Mouse (Mus musculus): ENCODE results near the gene Cntfr. TPM values are rescaled to one million over a fixed set of nuclear protein-coding genes. Genes with fewer than 3 reads are reported as not detected.

Cntfr gene
- total RNA-seq, 2 experiments from 2014 or later = 84.4 to 89.5 TPM

DNA sequence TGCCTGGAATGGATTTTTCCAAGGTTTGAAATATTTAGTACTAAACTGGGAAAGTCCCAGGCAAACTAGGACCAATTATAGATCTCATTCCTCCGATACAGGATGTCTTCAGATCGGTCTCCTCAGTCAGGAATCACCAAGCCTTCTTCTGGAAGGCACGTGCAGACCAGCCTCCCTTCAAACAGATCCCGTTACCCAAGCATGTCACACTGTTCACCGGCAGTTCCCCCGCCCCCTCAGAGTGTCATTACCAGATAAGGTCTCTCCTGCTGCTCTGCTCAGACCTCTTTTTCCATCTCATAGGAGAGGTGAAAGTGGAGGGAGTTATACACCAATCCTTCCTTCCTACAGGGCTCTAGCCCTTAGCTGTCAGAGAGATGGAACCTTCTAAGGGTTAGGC lies 43.2 kb downstream of the Cntfr start:
- DNase-seq (ENCODE audit: low spot score in 2 of 2) = no peak

DNA sequence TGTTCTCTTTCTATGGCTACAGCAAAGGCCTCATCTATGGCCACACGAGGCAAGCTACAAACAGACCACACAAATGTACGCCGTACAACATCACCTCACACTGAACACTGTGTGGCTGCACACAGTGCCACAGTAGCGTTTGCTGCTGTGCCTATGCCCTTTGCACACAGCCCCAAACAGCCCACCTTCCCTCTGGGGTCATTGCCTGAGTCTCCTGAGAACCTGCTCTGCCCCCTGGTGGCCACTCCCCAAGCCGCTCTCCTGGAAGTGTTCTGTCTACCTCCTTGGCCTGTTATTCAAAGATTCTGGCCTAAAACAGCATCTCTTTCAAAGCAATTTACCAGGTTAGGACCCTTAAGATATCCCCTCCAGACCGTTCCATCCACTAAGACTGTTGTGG lies 43.6 kb downstream of the Cntfr start:
- peak; percentile 68 to 72 for DNase-seq (ENCODE audit: low spot score in 2 of 2)

DNA sequence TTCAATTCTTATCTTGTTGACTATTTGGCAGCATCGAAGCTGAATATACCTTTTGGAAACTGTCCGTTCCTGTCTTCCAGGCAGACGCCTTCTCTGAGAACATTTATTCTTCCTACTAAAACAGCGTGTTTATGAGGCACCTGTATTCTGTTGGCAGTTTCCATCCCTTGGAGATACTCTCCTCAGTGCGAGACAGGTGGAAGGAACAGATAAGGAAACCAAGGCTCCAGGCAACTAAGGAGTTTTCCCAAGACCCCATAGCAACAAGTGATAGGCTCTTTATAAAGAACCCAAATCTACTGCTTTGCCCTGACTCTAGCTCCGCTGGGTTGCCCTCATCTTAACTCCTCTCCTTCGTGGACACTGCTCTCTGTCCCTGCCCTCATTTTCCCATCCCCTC lies 48.3 kb downstream of the Cntfr start:
- DNase-seq (ENCODE audit: low spot score in 2 of 2) = no peak

DNA sequence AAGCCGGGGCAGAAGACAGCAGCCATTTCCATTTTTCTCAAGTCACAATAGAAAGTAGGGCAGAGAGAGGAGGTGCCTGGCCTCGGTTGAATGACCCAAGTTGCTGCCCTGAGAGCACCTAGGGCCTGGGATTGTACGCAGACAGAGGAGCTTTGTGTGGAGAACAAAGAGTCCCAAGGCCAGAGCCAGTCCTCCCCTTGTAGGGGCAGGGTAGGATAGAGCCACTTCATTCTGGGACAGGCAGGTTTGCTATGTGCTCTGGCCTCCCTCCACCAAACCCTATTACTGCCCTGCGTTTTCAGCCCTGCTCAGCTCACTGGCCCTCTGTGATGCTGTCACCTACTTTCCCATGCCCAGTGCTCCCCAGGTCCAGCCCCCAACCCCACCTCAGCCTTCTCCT lies 48.7 kb downstream of the Cntfr start:
- DNase-seq (ENCODE audit: low spot score in 2 of 2) = no peak

DNA sequence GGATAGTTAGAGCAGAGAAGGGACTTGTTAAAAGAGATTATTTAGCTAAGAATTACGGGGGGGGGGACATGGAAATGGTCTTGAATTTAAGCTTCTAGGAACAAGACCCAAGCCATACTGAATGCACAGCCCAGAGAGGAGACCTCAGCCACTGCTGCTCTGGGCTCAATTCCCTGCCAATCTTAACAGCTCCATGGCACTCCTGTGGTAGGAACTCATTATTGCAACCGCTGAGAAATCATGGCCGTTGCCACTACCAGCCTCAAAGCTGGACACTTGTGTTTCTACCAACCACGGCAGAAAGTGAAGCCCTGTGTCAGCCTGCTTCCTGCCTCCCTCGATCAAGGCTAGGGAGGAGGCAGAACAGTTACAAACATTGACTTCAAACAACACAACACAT lies 51.4 kb downstream of the Cntfr start:
- DNase-seq (ENCODE audit: low spot score in 2 of 2) = peak in 1 of 2 experiments; percentile 60

DNA sequence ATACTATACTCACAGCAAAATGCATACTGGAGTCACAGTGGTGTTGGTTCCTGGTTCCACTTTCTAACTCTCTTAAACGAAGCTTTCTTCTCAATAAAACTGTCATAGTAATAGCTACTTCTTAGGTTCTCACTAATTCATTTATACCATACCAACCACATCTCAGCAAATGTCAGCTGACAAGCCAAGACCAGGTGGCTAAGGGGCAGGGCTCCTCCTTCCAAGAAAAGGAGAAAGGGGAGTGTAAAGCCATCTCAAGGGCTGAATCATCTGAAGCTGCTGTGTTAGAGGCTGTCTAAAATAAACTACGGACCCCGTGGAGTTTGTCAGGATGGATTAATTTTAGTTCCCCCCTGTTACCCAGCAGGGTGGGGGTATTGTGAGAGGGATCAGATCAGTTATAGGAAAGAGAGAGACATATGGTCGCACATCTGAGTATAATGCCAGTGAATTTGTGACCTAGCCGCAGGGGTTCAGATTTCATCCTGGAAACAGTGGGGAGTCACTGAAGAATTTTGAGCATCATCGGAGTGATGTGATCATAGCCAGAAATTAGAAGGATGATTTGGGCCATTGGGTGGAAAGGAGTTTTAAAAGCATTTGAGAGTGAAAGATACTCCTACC lies 55.6 kb downstream of the Cntfr start:
- DNase-seq (ENCODE audit: low spot score in 2 of 2) = no peak

DNA sequence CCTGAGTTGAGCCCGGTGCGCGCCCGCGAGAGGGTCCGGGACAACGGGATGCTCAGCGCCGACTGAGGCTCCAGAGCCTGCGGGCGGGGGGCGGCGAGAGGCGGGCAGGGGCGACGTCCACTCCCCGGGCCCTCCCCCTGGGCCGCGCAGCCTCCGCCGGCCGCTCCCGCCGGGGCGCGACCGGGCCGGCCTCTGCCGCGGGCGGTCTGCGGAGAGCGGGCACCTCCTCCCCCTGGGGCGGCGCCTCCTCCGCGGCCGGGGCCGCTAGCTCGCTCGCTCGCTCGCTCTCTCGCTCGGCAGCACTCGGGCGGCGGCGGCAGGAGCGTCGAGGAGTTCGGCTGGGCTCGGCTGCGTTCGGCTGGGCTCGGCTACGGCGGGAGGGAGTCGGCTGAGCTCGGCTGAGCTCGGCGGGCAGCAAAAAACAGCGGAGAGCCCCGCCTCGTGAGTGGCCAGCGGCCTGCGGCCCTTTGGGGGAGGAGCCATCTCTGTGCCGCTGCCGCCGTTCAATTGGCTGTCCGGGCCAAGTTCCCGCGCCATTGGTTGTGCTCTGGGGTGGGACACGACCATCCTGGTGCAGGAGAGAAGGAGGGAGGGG lies 56.9 kb downstream of the Cntfr start, which contains the start of gene Enho:
TSS of gene Enho (minus strand) at position 412 of the 595 bp plus-strand sequence.
- DNase-seq (ENCODE audit: low spot score in 2 of 2) = peak; percentile 94

DNA sequence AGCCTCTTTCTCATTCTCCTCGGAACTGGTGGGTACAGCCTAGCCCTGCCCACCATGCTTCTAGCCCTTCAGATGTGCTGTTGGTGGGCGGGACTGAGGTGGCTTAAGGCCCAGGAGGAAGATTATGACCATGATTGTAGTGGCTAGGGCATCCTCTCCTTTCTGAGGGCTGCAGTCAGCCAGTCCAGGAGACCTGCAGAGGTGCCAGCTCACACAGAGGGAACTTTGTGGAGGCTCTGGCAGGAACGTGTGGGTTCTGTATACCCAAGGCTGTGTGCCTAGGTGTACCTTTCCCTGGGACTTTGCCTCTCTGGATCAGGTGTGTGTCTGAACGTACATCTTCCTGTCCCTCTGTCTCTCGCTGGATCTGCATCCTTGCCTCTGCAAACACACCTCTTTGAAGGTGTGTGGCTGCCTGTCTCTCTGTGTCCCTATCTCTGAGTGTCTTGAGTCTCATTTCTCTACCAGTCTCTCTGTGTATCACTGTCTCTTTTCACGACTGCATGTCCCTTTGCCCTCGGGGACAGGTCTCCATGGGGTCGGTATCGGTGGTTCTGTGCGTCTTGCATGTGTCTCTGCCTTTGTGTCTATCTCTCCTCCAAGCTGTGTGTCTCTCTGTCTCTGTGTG lies 57.6 kb downstream of the Cntfr start:
- no peak for DNase-seq (ENCODE audit: low spot score in 2 of 2)

DNA sequence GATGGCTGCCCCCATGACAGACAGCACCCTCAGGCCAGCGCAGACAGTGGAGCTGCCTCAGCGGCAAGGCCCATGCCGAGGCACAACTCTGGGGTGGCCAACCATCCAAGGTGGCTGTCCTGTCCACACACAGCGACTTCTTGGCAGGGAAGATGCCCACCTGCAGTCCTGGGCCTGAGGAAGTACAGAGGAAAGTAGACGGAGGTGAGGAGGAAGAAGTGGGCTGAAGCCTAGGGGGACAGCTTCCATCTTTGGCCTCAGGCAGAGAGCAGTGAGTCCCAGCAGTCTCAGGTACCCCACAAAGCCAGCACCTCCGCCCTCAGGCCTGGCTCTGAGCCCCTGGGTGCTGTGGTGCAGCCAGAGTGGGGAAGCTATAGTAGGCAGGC lies 58.1 kb downstream of the Cntfr start:
- no peak for DNase-seq (ENCODE audit: low spot score in 2 of 2)

DNA sequence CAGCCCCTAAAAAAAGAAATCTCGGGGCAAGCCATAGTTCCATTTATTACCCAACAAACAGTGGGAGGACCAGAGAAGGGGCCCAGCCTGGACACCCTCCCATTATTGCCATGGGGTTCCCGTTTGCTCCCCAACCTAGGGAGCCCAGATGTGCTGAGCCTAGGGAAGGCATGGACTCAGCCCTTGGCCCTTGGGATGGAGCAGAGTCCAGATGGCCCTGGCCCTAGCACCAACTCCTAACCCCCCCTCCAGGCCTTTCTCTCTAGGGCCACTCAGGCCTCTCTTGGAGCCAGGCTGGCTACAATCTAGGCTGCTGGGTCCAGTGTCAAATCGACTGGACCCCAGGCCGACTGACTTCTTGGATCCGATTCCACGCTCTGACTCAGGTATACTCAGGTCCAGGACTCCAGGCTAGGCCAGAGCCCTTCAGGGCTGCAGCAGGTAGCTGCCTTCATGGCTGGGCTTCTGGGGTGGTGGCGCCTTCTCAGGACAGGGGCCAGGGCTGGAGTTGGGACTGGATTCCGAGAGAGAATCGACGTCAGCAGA lies 58.6 kb downstream of the Cntfr start:
- no peak for DNase-seq (ENCODE audit: low spot score in 2 of 2)

DNA sequence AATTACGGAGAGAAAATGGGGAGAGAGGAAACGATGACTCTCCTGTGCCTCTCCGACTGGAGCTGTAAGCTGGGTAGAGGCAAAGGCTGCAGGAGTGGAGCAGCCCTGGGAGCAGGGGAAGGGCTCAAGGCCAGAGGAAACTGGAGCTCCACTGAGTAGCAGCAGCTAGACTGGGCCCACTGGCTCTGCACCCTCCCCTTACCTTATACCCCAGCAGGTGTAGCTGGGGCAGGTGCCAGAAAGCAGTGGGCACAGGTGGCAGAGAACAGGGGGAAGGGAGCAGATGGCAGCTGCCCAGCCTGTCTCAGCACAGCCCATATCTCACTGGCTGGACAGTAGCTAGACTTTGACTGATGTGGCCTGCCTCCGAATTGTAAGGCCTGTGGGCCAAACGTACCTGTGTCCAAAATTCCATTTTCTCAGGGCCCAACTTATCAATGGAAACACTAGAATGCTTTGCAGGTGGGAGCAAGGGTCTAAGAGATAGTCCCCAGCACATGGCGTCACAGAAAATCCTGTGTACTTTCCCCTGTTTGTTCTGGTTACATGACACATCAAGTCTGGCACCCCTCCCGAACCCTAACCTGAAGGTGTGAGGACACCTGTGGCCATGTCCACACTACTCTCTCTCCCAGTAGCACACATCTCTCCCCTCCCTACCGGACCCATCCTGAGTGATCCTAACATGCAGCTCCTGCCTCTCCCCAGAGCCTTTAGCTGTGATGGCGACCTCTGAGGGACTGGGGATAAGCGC lies 59.8 kb downstream of the Cntfr start:
- no peak for DNase-seq (ENCODE audit: low spot score in 2 of 2)

DNA sequence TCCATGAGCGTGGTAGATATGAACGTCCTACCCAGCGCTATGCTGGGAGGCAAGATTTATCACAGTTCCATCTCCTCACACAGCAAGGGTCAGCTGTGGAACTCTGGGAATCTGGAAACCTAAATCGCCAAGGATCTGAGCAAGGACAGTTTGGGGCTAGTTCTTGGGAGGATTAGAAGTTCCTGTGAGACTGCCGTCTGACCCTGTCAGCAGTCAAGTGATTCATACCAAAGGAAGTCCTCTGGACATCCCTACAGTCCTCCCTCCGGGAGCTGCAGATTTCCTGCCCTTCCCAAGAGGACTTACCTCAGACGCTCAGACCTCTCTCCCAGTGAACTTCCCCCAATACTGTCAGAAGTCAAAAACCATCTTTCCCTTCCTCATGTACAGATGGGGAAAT lies 60.5 kb downstream of the Cntfr start:
- DNase-seq (ENCODE audit: low spot score in 2 of 2) = no peak

DNA sequence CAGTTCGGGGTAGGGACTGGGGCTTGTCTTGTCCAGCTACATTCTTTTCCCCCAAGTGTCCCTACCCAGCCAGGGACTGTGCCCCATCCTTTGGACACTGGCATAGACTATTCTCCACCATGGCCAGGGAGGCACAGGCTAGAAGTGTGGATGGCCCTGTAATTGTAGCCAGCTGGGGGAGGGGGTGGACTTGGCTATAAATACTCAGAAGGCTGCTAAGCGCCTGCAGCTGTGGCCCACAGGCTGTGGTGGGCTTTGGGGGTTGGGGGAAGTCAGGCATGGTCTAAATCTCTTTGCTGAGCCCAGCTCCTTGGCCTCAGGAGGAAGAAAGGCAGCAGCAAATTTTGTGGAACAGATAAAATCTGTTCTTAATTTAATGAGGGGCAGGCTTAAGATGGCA lies 61.0 kb downstream of the Cntfr start:
- DNase-seq (ENCODE audit: low spot score in 2 of 2) = no peak

DNA sequence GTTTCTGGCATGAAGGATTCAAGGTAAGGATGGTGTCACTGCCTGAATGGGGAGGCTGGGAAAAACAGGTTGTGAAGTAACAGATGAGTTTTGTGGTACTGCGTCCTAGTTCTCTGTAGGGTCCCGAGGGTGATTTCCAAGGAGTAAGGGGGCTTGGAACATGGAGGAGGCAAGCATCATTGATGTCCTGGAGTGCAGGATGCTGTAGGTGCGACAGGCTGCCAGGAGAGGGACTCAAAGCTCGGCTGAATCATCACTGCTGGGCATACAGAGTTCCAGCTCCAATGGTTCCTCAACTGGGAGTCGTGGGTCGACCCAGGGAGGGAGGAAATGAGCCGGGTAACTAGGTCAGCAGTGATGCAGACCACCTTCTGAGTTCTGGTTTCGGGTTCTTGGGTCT lies 61.7 kb downstream of the Cntfr start:
- DNase-seq (ENCODE audit: low spot score in 2 of 2) = no peak

DNA sequence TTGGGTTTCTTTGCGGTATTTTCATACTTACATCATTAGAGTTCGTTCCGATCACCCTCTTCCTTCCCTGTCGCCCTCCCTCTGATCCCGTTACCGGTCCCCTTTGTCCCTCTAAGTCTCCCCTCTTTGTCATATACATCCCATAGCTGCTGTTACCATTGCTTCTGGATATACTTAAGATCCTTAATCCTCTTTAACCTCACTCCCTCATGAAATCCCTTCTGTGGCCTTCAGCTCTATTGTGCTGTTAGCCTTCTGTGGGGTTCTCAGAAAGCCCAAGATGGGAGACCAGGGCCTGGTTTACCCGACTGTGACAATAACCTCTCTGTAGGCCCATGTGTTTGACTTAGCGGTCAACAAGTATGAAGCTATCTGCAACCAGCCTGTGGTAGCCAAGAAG lies 62.3 kb downstream of the Cntfr start:
- no peak for DNase-seq (ENCODE audit: low spot score in 2 of 2)

DNA sequence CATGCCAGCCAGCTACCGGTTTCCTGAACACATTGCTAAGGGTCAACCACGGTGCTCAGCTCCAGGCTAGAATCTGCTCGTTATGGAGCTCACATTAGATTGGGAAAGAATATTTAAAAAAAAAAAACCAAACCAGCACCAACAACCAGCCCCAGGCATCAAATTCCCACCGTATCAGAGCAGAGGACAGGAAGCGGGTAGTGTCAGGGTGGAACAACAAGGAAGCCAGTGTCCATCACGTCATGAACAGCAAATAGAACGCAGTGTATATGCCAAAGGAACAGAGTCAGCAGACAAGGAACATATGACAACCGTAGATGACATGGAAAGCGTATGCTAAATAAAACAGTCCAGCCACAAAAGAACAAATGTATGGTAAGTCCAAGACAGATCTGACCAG lies 63.9 kb downstream of the Cntfr start:
- DNase-seq (ENCODE audit: low spot score in 2 of 2) = no peak

DNA sequence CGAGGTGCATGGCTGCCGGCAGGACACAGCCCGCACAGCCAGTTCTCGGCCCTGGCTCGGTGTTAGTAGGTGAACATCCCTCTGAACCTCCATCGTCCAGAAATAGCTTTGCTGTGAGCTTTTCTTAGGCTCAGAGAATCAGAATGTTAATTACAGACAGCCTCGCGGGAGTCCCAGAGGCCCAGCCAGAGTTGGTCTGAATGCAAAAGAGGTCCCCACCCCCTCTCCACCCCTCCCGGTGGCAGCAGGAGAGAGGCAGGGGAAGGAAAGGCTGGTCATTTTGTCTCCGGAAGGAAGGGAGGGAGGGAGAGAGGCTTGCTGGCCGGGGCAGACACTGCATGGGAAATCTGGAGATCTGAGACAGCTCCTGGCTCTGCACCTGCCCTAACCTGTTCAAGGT lies 65.5 kb downstream of the Cntfr start:
- peak in 1 of 2 experiments; percentile 62 for DNase-seq (ENCODE audit: low spot score in 2 of 2)

DNA sequence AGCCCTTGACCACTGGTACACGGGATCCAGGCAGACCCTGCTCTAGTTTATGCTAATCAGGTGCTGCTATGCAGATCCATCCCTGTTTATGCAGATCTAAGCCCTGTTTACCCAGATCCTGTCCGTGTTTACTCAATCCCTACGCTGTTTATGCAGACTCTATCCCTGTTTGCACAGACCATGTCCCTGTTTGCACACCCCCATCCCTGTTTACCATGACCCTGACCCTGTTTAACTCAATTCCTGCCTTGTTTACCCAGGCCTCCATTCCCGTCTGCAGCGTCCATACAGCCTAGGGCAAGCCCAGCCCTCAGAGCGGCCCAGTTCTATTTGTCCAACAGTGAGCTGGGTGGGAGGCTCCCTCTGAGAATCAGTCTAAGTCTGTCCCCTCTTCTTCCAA lies 66.7 kb downstream of the Cntfr start:
- no peak for DNase-seq (ENCODE audit: low spot score in 2 of 2)

DNA sequence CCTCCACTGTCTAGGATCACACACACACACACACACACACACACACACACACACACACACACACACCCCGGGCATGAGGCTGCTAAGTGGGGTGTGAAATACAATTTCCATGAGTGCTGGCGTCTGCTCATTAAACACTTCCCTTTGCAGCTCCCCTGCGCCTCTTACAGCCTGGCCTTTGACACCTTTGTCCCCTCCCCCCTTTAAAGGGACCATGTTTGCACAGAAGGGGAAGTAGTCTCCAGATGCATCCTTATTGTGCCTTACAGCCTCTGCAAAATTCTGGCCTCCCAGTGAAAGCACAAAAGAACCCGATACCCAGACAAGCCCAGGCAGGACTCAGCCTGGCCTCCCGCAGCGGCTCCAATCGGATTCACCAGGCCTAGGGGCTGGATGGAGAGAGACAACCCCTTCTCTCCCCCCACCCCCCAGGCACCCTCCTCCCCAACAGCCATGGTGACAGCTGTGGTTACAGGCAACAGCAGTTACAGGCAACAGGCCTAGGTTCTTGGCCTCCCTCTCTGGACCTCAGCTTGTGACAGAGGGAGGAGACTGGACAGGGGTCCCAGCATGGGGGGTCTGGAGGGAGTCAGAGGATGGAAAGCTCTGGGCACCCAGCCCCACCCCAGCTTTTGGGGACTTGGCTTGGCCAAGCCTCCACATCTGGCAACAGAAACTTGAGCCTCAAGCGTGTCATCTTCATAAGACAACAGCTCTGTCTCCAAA lies 68.5 kb downstream of the Cntfr start:
- DNase-seq (ENCODE audit: low spot score in 2 of 2) = no peak

DNA sequence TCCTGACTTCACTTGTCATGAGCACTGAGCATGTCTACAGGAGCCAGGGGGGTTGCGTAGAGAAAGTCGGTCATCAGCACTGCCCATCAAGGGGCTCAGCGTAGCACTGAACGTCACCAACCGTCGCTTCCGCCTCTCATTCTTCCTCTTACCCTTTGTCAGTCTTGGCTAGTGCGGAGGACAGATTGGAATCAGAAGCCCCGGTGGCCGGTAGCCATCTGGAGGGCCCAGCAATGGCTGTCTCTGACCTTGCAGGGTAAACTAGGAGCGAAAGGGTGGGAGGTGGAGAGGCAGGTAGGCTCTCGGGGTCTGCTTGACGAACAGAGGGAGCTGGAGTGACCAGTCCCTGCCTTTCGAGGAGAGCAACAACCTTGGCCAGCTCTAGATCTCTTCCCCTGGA lies 74.8 kb downstream of the Cntfr start:
- DNase-seq (ENCODE audit: low spot score in 2 of 2) = no peak
